Mouse (Mus musculus) lung, postnatal 0 days (tissue): ENCODE data around the gene Pip4k2a.

Experiments used
- CTCF ChIP-seq: IDR thresholded peaks from 2 replicates; pipeline ENCODE4 v1.5.1; 2016; ENCODE audit warnings: antibody characterized with exemption, mild to moderate bottlenecking
- EP300 ChIP-seq: IDR thresholded peaks from 2 replicates; pipeline ENCODE4 v1.6.1; 2016; ENCODE audit warnings: antibody characterized with exemption, mild to moderate bottlenecking, control low read depth

DNA sequence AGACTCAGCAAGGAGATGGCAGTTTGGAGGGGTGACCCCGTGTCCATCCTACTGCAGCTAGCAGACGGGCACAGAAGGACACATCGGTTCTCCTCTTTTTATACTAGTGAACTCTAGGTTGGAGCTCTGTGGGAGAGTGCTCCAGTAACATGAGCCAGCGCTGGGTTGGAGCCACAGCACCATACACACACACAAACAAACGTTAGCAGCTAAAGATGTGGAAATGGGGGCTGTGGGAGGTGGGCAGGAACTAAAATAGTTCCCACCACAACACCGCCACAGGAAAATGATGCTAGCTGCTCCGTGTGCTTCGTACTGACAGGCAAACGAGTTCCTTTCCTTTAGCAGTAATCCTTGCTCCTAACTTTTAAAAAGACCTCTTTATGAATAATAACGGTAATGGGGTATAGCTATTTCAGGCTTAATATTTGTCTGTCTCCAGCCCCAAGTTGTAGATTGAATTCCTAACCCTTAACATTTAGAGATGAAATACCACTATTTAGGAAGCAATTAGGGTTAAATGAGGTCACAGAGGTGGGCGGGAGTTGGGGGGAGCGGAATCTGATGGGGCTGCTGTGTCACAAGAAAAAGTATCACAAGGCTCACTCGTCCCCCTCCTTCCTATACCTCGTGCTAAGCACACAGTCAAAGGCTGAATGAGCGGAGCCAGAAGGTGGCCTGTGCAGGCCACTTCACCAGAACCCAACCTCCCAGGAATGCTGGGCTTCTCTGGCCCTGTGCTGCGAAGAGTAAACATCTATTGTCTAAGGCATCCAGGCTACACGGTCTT, 73.9 kb downstream of the Pip4k2a start:
- TF ChIP-seq CTCF (no peak), EP300 (no peak)
